Mouse (Mus musculus): ENCODE measurements around the gene Pcyt1a.

- TF ChIP-seq CTCF (IDR thresholded peaks at IDR 0.05; ENCODE audit: low read depth, low read length) (no peak), POLR2A (IDR thresholded peaks at IDR 0.05; ENCODE audit: extremely low read depth, insufficient read depth, low read length) (no peak)
Measured at GRCm38 (mm10) chr16:32386826-32387225, 43.9 kb upstream of the Pcyt1a start.

Data from liver, adult 2 months (tissue).